Mouse (Mus musculus): ENCODE results near the gene Htr1a.

Gene Htr1a

DNA sequence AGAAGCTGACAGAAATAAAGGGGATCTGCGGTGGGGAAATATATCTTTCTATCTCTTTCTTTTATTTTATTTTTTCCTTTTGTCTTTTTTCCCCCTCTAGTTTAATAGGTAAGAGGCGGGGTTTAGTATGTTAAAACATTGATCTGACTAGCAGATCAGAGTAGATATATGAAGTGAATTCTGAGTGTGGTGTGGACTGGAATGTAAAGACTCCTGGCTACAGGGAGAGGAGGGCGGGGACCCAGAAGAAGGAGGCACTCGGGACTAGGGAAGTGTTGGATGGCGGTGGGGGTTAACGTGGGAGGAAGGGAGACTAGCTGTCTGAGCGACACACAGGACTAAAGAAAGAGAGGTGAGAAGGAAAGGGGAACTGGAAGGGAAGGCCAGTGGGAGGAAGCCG lies at the start of gene Htr1a:
TSS of gene Htr1a (plus strand) at position 301 of the 400 bp plus-strand sequence.
- DNase-seq: no peak

GRCm38 (mm10) chr13:105411535-105412326 lies 31.7 kb upstream of the Htr1a start:
- peak; percentile 40 for DNase-seq

DNA sequence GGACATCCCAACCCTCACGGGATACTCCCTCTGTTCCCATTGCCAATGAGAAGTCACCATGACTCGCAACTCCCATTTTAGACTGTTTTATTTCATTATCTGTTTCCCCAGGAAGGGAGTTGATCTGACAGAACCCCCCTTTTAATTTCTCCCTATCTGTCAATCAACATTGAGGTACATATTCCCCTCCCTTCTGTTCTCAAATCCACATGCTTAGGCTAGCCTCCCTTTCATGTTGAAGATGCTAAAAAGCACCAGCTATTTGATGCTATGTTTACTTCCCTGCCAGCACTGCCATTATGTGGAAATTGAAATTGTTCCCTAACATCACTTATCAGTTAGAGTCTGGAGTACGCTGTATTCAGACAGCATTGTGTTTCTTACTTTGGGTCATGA lies 31.1 kb upstream of the Htr1a start:
- no peak for DNase-seq

- no peak for DNase-seq
Measured at GRCm38 (mm10) chr13:105433141-105433540, 10.3 kb upstream of the Htr1a start.

GRCm38 (mm10) chr13:105433630-105434029 lies 9.8 kb upstream of the Htr1a start:
- no peak for DNase-seq

GRCm38 (mm10) chr13:105442576-105442975 lies 863 bp upstream of the Htr1a start:
- DNase-seq: peak; percentile 55

DNA sequence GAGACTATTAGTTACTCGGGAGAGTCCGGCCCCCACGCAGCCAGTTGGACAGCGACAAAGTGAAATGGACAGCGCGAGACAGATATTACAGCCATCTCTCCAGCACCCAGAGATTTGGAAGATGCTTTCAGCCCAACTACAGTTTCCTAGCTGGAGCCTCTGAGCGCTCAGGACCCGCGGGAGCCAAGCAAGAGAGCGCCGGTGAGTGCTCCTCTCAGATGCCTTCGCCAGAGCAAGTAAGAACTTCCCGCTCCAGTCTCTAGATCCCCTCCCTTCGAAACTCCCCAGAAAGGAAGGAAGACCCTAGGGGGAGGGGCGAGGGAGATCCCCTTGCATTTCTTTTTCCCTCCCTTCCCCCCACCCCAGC lies 415 bp downstream of the Htr1a start:
- DNase-seq: peak; percentile 12

DNA sequence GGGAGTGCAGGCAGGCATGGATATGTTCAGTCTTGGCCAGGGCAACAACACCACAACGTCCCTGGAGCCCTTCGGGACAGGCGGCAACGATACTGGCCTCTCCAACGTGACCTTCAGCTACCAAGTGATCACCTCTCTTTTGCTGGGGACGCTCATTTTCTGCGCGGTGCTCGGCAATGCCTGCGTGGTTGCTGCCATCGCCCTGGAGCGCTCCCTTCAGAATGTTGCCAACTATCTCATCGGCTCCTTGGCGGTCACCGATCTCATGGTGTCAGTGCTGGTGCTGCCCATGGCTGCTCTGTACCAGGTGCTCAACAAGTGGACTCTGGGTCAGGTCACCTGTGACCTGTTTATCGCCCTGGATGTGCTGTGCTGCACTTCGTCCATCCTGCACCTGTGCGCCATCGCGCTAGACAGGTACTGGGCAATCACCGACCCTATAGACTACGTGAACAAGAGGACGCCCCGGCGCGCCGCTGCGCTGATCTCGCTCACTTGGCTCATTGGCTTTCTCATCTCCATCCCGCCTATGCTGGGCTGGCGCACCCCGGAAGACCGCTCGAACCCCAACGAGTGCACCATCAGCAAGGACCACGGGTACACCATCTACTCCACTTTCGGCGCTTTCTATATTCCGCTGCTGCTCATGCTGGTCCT lies 927 bp downstream of the Htr1a start:
- peak; percentile 20 for DNase-seq

- DNase-seq: peak; percentile 8
Measured at GRCm38 (mm10) chr13:105444895-105445281, 1.4 kb downstream of the Htr1a start.

DNA sequence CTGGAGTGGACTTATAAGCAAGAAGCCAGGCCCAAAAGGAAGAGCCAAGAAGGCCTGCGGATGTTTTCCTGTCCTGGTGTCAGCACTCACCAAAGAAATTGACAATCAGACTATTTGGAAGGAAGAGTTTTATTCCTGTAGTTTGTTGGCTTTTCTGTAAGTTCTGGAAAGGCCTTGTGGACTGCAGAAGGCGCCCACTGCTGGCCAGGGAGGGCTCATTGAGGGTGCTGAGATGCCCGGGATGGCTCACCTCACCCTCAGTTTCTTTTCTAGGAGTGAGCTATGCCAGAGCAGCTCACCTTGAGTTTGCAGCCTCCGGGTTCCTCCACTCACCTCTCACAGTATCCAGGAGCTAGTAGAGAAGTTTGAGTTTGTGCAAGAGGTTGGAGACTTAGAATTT lies 2.8 kb downstream of the Htr1a start:
- no peak for DNase-seq

DNA sequence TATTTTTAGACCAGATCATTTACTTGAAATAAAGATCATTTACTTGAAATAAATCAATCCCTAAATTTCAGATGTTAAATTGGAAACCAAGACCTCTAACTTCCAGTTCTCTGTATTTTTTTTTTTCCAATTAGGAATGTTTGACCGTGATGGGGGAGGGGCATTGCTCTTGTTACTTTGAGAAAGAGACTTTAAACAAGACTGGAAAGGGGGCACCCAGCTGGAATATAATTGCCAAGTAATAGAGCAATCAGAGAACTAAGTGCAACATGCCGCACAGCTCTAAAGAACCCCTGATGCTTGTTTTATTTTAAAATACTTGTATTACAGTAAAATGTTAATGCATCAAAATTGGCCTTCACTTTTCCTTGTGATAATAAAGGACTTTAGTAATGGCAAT lies 4.3 kb downstream of the Htr1a start:
- DNase-seq: no peak

GRCm38 (mm10) chr13:105451536-105451935 lies 8.1 kb downstream of the Htr1a start:
- no peak for DNase-seq
